Mouse (Mus musculus) lung, postnatal 10 days (tissue): Measurements from ENCODE around the gene Trp53rkb.
A peak's percentile ranks its signal among the peaks of the same experiment; 100 is the strongest.

Experiments
- DNase-seq: peaks from one replicate; pipeline ENCODE4 v3.0.0; 2021

The Trp53rkb gene

GRCm38 (mm10) chr2:166792355-166792754, at the start of gene Trp53rkb:
Trp53rkb (plus strand) TSS chr2:166792531.
- DNase-seq, result no peak

GRCm38 (mm10) chr2:166743504-166743903, 48.8 kb upstream of the Trp53rkb start:
- DNase-seq, result no peak

DNA sequence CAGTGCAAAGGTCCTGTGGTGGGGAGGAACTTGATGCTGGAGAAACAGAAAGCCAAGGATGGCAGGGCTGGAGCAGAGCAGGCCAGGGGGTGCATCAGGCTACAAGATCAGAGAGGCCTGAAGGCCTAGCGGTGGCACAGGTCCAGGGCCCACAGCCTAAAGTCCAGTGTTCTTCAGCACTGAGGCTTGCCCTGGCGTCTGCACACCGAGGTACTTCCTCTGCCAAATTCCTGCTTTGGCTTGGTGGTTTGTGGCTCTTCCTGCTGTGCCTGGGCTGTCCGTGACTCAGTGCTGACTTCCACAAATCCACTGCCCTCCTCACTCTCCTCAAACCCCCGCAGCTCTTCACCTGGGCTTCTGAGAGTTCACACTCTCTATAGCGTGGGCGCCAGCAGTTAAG, 47.9 kb upstream of the Trp53rkb start:
- no peak for DNase-seq

DNA sequence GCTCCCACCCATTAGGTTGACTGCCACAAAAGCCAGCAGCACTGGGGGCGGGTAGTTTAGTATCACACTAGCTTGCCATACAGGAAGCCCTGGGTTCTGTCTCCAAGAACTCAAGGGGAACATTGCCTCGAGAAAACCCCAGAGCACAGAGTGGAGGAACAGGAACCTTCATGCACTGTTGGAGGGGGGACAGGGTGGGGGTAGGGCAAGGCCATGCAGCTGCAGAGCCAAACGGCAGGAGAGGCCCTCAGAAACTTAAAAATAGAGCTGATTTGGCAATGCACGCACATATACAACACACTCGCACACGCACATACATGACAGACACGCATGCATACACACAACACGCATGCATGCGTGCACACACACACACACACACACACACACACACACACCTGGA, 46.5 kb upstream of the Trp53rkb start:
- DNase-seq, result no peak

DNA sequence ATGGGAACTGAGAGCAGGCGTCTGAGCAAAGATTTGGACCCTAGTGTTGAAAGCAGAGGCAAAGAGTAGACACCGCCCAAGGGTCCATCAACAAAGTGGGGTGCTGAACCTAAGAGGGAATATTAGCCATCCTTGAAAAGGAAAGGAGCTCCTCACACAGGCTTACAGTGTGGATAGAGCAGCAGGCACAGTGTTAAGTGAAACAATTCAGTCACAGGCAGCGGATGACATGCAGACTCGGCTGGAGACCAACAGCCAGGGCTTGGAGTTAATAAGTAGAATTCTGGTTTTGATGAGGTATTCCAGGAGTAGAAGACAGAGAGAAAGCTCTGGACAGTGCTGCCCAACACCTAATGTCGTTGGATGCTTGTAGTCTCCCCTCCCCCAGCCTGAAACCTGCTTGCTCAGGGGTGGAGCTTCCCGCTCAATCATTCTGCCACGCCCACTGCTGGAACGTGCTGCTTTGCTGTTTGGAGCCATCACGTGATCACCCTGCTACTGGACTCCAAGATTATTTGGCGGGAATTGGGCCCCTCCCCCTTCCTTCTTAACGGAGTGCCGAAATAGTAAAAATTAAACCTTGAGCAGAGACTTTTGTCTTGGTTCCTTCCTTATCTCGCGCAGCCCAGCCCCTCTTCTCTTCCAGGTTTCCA, 45.9 kb upstream of the Trp53rkb start:
- peak; percentile 32 for DNase-seq

DNA sequence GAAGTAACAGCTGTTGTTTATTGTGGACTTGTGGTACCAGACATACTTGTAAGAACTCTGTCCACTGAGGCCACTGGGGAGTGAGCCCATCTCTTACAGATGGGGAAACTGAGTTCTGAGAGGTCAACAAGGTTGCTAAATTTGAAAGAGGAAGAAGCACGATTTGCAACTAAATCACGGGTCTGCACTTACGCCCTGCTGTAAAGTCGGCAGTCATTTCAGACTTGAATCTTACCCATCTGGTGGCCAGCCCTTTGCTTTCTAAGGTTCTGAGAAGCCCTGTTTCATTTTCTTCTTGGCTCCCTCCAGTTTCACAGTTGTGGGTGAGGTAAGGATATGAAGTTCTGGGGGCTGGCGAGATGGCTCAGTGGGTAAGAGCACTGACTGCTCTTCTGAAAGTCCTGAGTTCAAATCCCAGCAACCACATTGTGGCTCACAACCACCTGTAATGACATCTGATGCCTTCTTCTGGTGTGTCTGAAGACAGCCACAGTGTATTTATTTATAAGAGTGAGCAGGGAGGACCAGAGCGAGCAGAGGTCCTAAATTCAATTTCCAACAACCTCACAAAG, 41.6 kb upstream of the Trp53rkb start:
- no peak for DNase-seq

GRCm38 (mm10) chr2:166754194-166754593, 38.1 kb upstream of the Trp53rkb start:
- no peak for DNase-seq

DNA sequence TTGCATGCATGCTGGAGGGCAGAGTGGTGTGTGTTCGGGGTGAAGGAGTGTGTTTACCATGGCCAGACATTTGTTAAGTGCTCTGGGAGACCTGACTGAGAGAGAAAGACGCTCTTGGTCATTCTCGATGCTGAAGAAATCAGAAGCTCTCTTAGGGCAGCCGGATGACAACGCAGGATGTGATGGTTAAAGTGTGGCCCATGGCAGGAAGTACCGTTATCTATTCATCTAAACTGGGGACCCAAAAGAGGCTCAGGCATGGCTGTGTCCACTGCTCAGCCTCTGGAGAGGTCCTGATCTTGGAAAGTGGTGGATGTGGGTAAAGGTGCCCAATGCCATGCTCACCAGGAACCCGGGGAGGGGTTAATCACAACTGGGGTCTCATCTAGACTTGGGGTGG, 37.6 kb upstream of the Trp53rkb start:
- DNase-seq, result no peak

- DNase-seq, result no peak
Measured at GRCm38 (mm10) chr2:166757969-166758368, 34.4 kb upstream of the Trp53rkb start.

GRCm38 (mm10) chr2:166764051-166764450, 28.3 kb upstream of the Trp53rkb start:
- DNase-seq, result no peak

- DNase-seq, result no peak
Measured at GRCm38 (mm10) chr2:166767591-166767990, 24.7 kb upstream of the Trp53rkb start.

DNA sequence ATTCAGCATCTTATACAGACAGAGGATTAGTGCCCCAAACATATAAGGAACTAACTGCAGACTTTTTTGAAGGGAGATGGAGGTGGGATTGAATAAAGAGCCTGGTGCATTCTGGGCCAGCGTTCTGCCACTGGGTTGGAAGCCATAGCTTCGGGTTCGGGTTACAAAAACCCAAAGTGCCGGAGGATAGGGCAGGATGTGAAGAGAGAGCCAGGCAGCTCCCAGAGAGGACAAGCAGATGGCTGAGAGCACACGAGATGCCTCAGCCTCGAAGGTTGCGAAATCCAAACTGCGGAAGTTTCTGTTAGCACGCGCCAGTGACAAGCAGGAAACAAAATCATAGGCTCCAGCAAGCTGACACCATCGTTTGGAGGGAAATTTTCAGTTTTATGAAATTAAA, 20.9 kb upstream of the Trp53rkb start:
- DNase-seq, result peak; percentile 63

- no peak for DNase-seq
Measured at GRCm38 (mm10) chr2:166773587-166773986, 18.7 kb upstream of the Trp53rkb start.

DNA sequence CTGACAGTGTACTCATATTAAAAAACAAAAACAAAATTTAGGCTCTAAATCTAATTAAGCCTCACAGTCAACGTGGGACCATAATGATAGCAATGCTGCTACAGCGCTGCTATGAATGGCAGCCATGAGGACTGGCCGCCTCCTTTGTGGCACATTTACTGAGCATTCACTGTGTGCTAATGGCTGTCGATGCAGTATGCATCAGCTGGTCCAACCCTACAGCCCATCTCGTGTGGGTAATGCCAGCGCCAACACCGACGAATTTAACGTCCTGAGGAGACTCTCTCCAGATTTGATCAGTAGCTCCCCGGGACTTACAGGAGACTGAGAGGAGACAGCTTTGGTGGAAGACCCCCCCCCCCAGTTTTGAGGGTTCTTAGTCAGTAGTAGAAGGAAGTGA, 18.1 kb upstream of the Trp53rkb start:
- DNase-seq, result no peak

- DNase-seq, result no peak
Measured at GRCm38 (mm10) chr2:166775357-166775893, 16.9 kb upstream of the Trp53rkb start.

DNA sequence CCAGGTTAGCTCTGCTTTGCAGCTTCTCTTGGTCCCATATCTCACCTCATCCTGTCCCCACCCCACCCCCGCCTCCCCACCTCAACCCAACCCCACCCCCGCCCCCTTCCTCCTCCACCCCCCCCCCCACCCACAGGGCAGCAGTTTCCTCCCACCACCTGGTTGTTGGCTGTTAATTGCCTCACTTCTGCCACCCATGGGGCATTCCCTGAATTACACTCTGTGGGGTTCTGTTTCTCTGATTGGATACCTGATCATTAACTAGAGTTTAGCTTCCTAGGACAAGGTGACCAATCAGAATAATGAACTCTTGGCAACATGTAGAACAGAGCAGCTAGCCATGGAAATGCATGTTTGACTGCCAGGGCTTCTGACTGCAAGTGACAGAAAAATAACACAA, 16.1 kb upstream of the Trp53rkb start:
- DNase-seq, result peak; percentile 48

DNA sequence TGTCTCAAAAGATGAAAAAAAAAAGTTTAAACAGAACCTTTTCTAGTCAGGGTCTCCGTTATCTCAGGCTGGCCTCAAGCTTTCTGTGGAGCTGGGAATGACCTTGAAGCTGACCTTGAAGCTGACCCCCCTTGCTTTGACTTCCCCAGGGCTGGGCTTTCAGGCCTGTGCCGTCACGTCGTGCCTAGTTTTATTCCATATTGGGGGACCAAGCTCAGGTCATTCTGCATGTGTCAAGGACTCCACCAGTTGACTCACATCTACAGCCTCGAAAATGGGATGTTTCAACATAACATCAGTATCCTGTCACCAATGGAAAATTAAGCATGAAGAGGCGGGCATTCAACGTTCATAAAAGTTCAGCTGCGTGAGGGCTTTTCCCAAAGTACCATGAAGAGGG, 12.4 kb upstream of the Trp53rkb start:
- no peak for DNase-seq

DNA sequence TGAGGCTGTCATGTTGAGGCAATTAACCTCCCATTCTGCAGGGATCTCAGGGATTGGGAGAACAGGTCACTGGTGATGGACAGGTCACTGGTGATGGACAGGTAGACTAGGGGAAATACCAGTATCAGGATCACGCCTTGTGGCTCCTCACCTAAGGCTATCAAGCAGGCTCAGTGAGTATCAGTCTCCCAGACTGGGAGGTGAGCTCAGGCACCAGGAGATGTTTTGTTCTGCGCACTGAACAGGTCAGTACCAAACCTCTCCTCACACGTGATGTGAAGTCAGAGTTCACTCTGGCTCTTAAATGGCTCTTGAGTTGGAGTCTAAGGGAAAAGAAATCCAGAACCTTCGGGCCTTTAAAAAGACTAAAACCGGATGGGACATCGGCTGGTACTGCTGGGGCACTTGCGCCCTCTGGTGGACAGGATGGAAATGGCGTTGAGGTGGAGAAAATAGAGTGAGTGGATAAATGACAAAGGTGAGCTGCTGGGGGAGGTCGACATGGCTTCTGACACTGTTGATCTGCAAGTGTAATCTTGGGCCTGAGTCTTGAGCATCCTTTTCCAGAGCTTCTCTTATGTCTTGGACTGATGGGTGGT, 11.3 kb upstream of the Trp53rkb start:
- DNase-seq, result peak; percentile 78

GRCm38 (mm10) chr2:166784376-166784775, 8.0 kb upstream of the Trp53rkb start:
- DNase-seq, result no peak

GRCm38 (mm10) chr2:166786353-166787004, 5.9 kb upstream of the Trp53rkb start:
- peak; percentile 95 for DNase-seq

DNA sequence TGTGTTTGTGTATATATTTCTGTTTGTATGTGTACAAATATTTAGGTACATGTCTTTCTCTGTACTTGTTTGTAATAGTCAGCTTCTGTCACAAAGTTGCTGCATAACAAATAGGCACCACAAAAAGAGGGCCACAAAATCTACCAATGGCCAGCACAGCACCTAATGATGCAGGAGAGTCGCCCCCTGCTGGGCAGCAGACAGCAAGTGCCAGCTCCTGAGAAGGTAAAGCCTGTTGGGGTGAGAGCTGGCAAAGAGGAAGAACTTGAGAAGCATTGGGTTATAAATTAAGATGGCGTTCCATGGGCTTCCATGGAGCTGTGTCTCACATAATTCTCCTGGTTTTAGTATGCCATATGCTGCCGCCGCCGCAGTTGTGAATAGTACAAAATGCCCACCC, 593 bp upstream of the Trp53rkb start:
- DNase-seq, result no peak

GRCm38 (mm10) chr2:166793542-166794214, 1.3 kb downstream of the Trp53rkb start:
- peak; percentile 92 for DNase-seq
